Mouse (Mus musculus) neural tube, embryonic 14.5 days (tissue): Measurements from ENCODE around the gene Adgrl2. TPM values are rescaled to one million over a fixed set of nuclear protein-coding genes. Genes with fewer than 3 reads are reported as not detected.

Source experiments
- ATAC-seq: fragments of 200-750 bp; cut with Nextera tagmentation; 2 replicates; pipeline ENCODE4 v1.8.0; 2017; ENCODE audit warnings: low read depth, mild to moderate bottlenecking, moderate TSS enrichment, moderate library complexity
- H3K27ac ChIP-seq: fragments of 300-500 bp; sonication (generic); 2 replicates; pipeline ENCODE4 v1.5.1; 2014; ENCODE audit warnings: low read depth, mild to moderate bottlenecking, control low read depth, low read length, moderate library complexity, mixed read lengths
- H3K27me3 ChIP-seq: fragments of 300-500 bp; sonication (generic); 2 replicates; pipeline ENCODE4 v1.6.1; 2014; ENCODE audit warnings: low read length; ENCODE audit not compliant: control insufficient read depth, insufficient read depth
- H3K36me3 ChIP-seq: fragments of 300-500 bp; sonication (generic); 2 replicates; pipeline ENCODE4 v1.6.1; 2014; ENCODE audit warnings: low read length, mixed read lengths; ENCODE audit not compliant: control insufficient read depth, insufficient read depth
- H3K4me1 ChIP-seq: fragments of 300-500 bp; sonication (generic); 2 replicates; pipeline ENCODE4 v1.6.1; 2014; ENCODE audit warnings: low read length; ENCODE audit not compliant: control insufficient read depth, insufficient read depth
- H3K4me2 ChIP-seq: fragments of 300-500 bp; sonication (generic); 2 replicates; pipeline ENCODE4 v1.6.1; 2014; ENCODE audit warnings: mild to moderate bottlenecking, low read depth, low read length, control low read depth
- H3K4me3 ChIP-seq: fragments of 300-500 bp; sonication (generic); 2 replicates; pipeline ENCODE4 v1.5.1; 2014; ENCODE audit warnings: low read depth, low read length, control low read depth, mixed read lengths
- H3K9ac ChIP-seq: fragments of 300-500 bp; sonication (generic); replicated peaks from 2 replicates; pipeline ENCODE4 v1.6.1; 2014; ENCODE audit warnings: low read depth, mild to moderate bottlenecking, control low read depth, low read length, mixed read lengths
- H3K9me3 ChIP-seq: fragments of 300-500 bp; sonication (generic); 2 replicates; pipeline ENCODE4 v1.6.1; 2016; ENCODE audit warnings: low read length; ENCODE audit not compliant: control insufficient read depth
- WGBS: fragments of 180-500 bp; shearing (Covaris S2); extraction: QIAGEN DNeasy Blood & Tissue Kit; methylation state at CpG from one replicate; pipeline ENCODE4 v1.1.7; 2014; 5-methylcytosine and 5-hydroxymethylcytosine counted together
- polyA plus RNA-seq: library from polyadenylated mRNA; unstranded; fragments of >200 nt; fragmentation: Nextera tagmentation; extraction: Ambion mirVana; gene quantifications from 2 replicates; pipeline ENCODE4 v1.2.1, GENCODE M21; 2014

The Adgrl2 gene
- polyA plus RNA-seq, 1 experiment from 2014 or later: 243 TPM

- H3K36me3 ChIP-seq: peaks cover 21% of the 10 kb centered on the region; the same call in 1 of the 2 replicates
- no peak overlapping the region for H3K27ac ChIP-seq
- 78% methylated on average over 7 of the region's 7 CpGs for WGBS
- H3K9ac ChIP-seq: no peak overlapping the region
- ATAC-seq: peak; percentile 38; the same call in 1 of the 2 replicates
- peaks cover 7% of the 10 kb centered on the region for H3K4me1 ChIP-seq
- no peaks in the 10 kb centered on the region for H3K27me3 ChIP-seq
- H3K9me3 ChIP-seq: no peaks in the 10 kb centered on the region
- no peak overlapping the region for H3K4me3 ChIP-seq
- no peak overlapping the region for H3K4me2 ChIP-seq
Observed at GRCm38 (mm10) chr3:148842533-148842932, 147.8 kb downstream of the Adgrl2 start.

GRCm38 (mm10) chr3:148838835-148839296, 151.5 kb downstream of the Adgrl2 start:
- Histone ChIP-seq H3K4me2 (no peak overlapping the region), H3K4me1 (peaks cover 7% of the 10 kb centered on the region), H3K9me3 (no peaks in the 10 kb centered on the region), H3K27ac (no peak overlapping the region; the same call in 1 of the 2 replicates), H3K9ac (no peak overlapping the region), H3K36me3 (peaks cover 17% of the 10 kb centered on the region), H3K27me3 (no peaks in the 10 kb centered on the region), H3K4me3 (no peak overlapping the region)
- ATAC-seq: no peak
- WGBS: 35% methylated on average over 13 of the region's 13 CpGs

GRCm38 (mm10) chr3:148838095-148838834, 152.1 kb downstream of the Adgrl2 start:
- peaks cover 23% of the 10 kb centered on the region for H3K36me3 ChIP-seq
- 65% methylated on average over 13 of the region's 13 CpGs for WGBS
- H3K4me3 ChIP-seq: no peak overlapping the region
- H3K4me1 ChIP-seq: peaks cover 7% of the 10 kb centered on the region
- H3K9me3 ChIP-seq: no peaks in the 10 kb centered on the region
- peak; percentile 71; the same call in 1 of the 2 replicates for ATAC-seq
- H3K4me2 ChIP-seq: no peak overlapping the region
- no peak overlapping the region for H3K27ac ChIP-seq
- no peak overlapping the region for H3K9ac ChIP-seq
- no peaks in the 10 kb centered on the region for H3K27me3 ChIP-seq

GRCm38 (mm10) chr3:148835136-148835535, 155.2 kb downstream of the Adgrl2 start:
- H3K9ac ChIP-seq: no peak overlapping the region
- ATAC-seq: no peak
- no peak overlapping the region for H3K4me3 ChIP-seq
- H3K9me3 ChIP-seq: no peaks in the 10 kb centered on the region
- no peaks in the 10 kb centered on the region for H3K27me3 ChIP-seq
- H3K36me3 ChIP-seq: peaks cover 30% of the 10 kb centered on the region
- H3K27ac ChIP-seq: no peak overlapping the region
- WGBS: 60% methylated on average over 12 of the region's 12 CpGs
- peaks cover 5% of the 10 kb centered on the region for H3K4me1 ChIP-seq
- no peak overlapping the region for H3K4me2 ChIP-seq

- no peak overlapping the region for H3K9ac ChIP-seq
- peaks cover under 1% of the 10 kb centered on the region; the same call in 1 of the 2 replicates for H3K4me1 ChIP-seq
- H3K4me2 ChIP-seq: no peak overlapping the region
- no peak overlapping the region for H3K4me3 ChIP-seq
- H3K36me3 ChIP-seq: peaks cover 30% of the 10 kb centered on the region
- WGBS: 95% methylated on average over 20 of the region's 20 CpGs
- H3K9me3 ChIP-seq: no peaks in the 10 kb centered on the region
- no peak overlapping the region for H3K27ac ChIP-seq
- no peaks in the 10 kb centered on the region for H3K27me3 ChIP-seq
- ATAC-seq: no peak
Observed at GRCm38 (mm10) chr3:148833070-148833769, 157.1 kb downstream of the Adgrl2 start.

GRCm38 (mm10) chr3:148832001-148832400, 158.4 kb downstream of the Adgrl2 start:
- ATAC-seq: no peak
- Histone ChIP-seq H3K9ac (no peak overlapping the region), H3K27ac (no peak overlapping the region), H3K36me3 (peaks cover 30% of the 10 kb centered on the region), H3K4me1 (no peaks in the 10 kb centered on the region), H3K27me3 (no peaks in the 10 kb centered on the region), H3K9me3 (no peaks in the 10 kb centered on the region), H3K4me3 (no peak overlapping the region), H3K4me2 (no peak overlapping the region)
- WGBS: 67% methylated on average over 4 of the region's 4 CpGs

GRCm38 (mm10) chr3:148828519-148828918, 161.8 kb downstream of the Adgrl2 start:
- peaks cover 25% of the 10 kb centered on the region for H3K36me3 ChIP-seq
- ATAC-seq: no peak
- H3K4me3 ChIP-seq: no peak overlapping the region
- no peak overlapping the region for H3K27ac ChIP-seq
- no peaks in the 10 kb centered on the region for H3K9me3 ChIP-seq
- no peak overlapping the region for H3K9ac ChIP-seq
- no peaks in the 10 kb centered on the region for H3K4me1 ChIP-seq
- H3K27me3 ChIP-seq: no peaks in the 10 kb centered on the region
- 64% methylated on average over 10 of the region's 10 CpGs for whole genome bisulfite sequencing
- H3K4me2 ChIP-seq: no peak overlapping the region

GRCm38 (mm10) chr3:148823551-148823950, 166.8 kb downstream of the Adgrl2 start:
- WGBS: 98% methylated on average over 13 of the region's 13 CpGs
- Histone ChIP-seq H3K4me3 (no peak overlapping the region), H3K4me1 (no peaks in the 10 kb centered on the region), H3K9ac (no peak overlapping the region), H3K9me3 (no peaks in the 10 kb centered on the region), H3K36me3 (peaks cover 37% of the 10 kb centered on the region), H3K27me3 (no peaks in the 10 kb centered on the region), H3K4me2 (no peak overlapping the region), H3K27ac (no peak overlapping the region)
- no peak for ATAC-seq

GRCm38 (mm10) chr3:148821632-148822031, 168.7 kb downstream of the Adgrl2 start:
- no peak overlapping the region for H3K4me2 ChIP-seq
- H3K27ac ChIP-seq: no peak overlapping the region
- peaks cover 50% of the 10 kb centered on the region for H3K36me3 ChIP-seq
- H3K27me3 ChIP-seq: no peaks in the 10 kb centered on the region
- no peak for ATAC-seq
- no peak overlapping the region for H3K4me3 ChIP-seq
- H3K4me1 ChIP-seq: no peaks in the 10 kb centered on the region
- WGBS: 70% methylated on average over 6 of the region's 6 CpGs
- H3K9ac ChIP-seq: no peak overlapping the region
- no peaks in the 10 kb centered on the region for H3K9me3 ChIP-seq
